Mouse (Mus musculus): ENCODE data around the gene Prelid3b. TPM values are rescaled to one million over a fixed set of nuclear protein-coding genes. Genes with fewer than 3 reads are reported as not detected.

Gene Prelid3b
- polyA plus RNA-seq (2015; fragmentation: Nextera tagmentation; extraction: Ambion mirVana) = 64.9 and 68.9 TPM in 2 replicates

- no peaks in the 10 kb centered on the region for H3K27me3 ChIP-seq (replicated peaks; ENCODE audit: insufficient read depth, low read length)
- peak; percentile 99 for DNase-seq (ENCODE audit: low spot score)
- H3K9me3 ChIP-seq (ENCODE audit: low read length) = no peaks in the 10 kb centered on the region
- peak within 1 kb of the TSS; percentile 79 for H3K4me2 ChIP-seq (replicated peaks; ENCODE audit: low read depth, low read length)
- H3K4me3 ChIP-seq (ENCODE audit: low read depth, low read length) = peak within 1 kb of the TSS; percentile 68
- WGBS = under 1% methylated on average over 49 of the region's 53 CpGs
- ATAC-seq = peak; percentile 98
- peak within 1 kb of the TSS; percentile 79 for H3K9ac ChIP-seq (replicated peaks; ENCODE audit: low read depth)
- no peak for TF ChIP-seq CTCF (IDR thresholded peaks at IDR 0.05)
- no peak for TF ChIP-seq EP300 (IDR thresholded peaks at IDR 0.05)
- peaks cover 6% of the 10 kb centered on the region; the same call in 1 of the 2 replicates for H3K4me1 ChIP-seq (ENCODE audit: insufficient read depth, low read depth, low read length)
- peak within 1 kb of the TSS; percentile 88 for H3K27ac ChIP-seq (ENCODE audit: low read length)
- no peaks in the 10 kb centered on the region for H3K36me3 ChIP-seq (ENCODE audit: insufficient read depth, low read length)
Measured at GRCm38 (mm10) chr2:174472818-174473549, at the start of gene Prelid3b. Prelid3b (minus strand) TSS chr2:174473081.

GRCm38 (mm10) chr2:174522134-174522533, 49.3 kb upstream of the Prelid3b start:
- Histone ChIP-seq H3K9ac (replicated peaks; ENCODE audit: low read depth) (no peak overlapping the region), H3K27me3 (replicated peaks; ENCODE audit: insufficient read depth, low read length) (no peaks in the 10 kb centered on the region), H3K27ac (ENCODE audit: low read length) (no peak overlapping the region), H3K4me2 (replicated peaks; ENCODE audit: low read depth, low read length) (no peak overlapping the region), H3K36me3 (ENCODE audit: insufficient read depth, low read length) (no peaks in the 10 kb centered on the region), H3K4me1 (ENCODE audit: insufficient read depth, low read depth, low read length) (no peaks in the 10 kb centered on the region), H3K9me3 (ENCODE audit: low read length) (no peaks in the 10 kb centered on the region), H3K4me3 (ENCODE audit: low read depth, low read length) (no peak overlapping the region)
- ATAC-seq (no peak), DNase-seq (ENCODE audit: low spot score) (no peak)
- TF ChIP-seq CTCF (IDR thresholded peaks at IDR 0.05) = no peak
- TF ChIP-seq EP300 (IDR thresholded peaks at IDR 0.05) = no peak
- WGBS = 70% methylated on average over 3 of the region's 3 CpGs

- ATAC-seq = peak; percentile 35; the same call in 1 of the 2 replicates
- H3K9ac ChIP-seq (replicated peaks; ENCODE audit: low read depth) = no peak overlapping the region
- WGBS = 55% methylated on average over 8 of the region's 8 CpGs
- H3K4me1 ChIP-seq (ENCODE audit: insufficient read depth, low read depth, low read length) = no peaks in the 10 kb centered on the region
- no peaks in the 10 kb centered on the region for H3K27me3 ChIP-seq (replicated peaks; ENCODE audit: insufficient read depth, low read length)
- H3K27ac ChIP-seq (ENCODE audit: low read length) = no peak overlapping the region
- no peak overlapping the region for H3K4me3 ChIP-seq (ENCODE audit: low read depth, low read length)
- DNase-seq (ENCODE audit: low spot score) = peak; percentile 44
- no peaks in the 10 kb centered on the region for H3K9me3 ChIP-seq (ENCODE audit: low read length)
- TF ChIP-seq CTCF (IDR thresholded peaks at IDR 0.05) = no peak
- no peaks in the 10 kb centered on the region for H3K36me3 ChIP-seq (ENCODE audit: insufficient read depth, low read length)
- no peak overlapping the region for H3K4me2 ChIP-seq (replicated peaks; ENCODE audit: low read depth, low read length)
Measured at GRCm38 (mm10) chr2:174517141-174518079, 44.5 kb upstream of the Prelid3b start.

GRCm38 (mm10) chr2:174514887-174515286, 42.0 kb upstream of the Prelid3b start:
- H3K9me3 ChIP-seq (ENCODE audit: low read length) = no peaks in the 10 kb centered on the region
- no peak overlapping the region for H3K4me2 ChIP-seq (replicated peaks; ENCODE audit: low read depth, low read length)
- ATAC-seq = 0 out of 2 replicates have a peak, but pooled peaks have one; percentile 32
- peak; percentile 62 for DNase-seq (ENCODE audit: low spot score)
- TF ChIP-seq CTCF (IDR thresholded peaks at IDR 0.05) = no peak
- no peak for TF ChIP-seq EP300 (IDR thresholded peaks at IDR 0.05)
- no peak overlapping the region for H3K4me3 ChIP-seq (ENCODE audit: low read depth, low read length)
- WGBS = 51% methylated on average over 4 of the region's 4 CpGs
- H3K36me3 ChIP-seq (ENCODE audit: insufficient read depth, low read length) = no peaks in the 10 kb centered on the region
- H3K27me3 ChIP-seq (replicated peaks; ENCODE audit: insufficient read depth, low read length) = no peaks in the 10 kb centered on the region
- H3K27ac ChIP-seq (ENCODE audit: low read length) = no peak overlapping the region
- no peaks in the 10 kb centered on the region for H3K4me1 ChIP-seq (ENCODE audit: insufficient read depth, low read depth, low read length)
- no peak overlapping the region for H3K9ac ChIP-seq (replicated peaks; ENCODE audit: low read depth)

GRCm38 (mm10) chr2:174513827-174514226, 40.9 kb upstream of the Prelid3b start:
- WGBS = 60% methylated on average over 5 of the region's 5 CpGs
- Histone ChIP-seq H3K4me3 (ENCODE audit: low read depth, low read length) (no peak overlapping the region), H3K4me2 (replicated peaks; ENCODE audit: low read depth, low read length) (no peak overlapping the region), H3K9me3 (ENCODE audit: low read length) (no peaks in the 10 kb centered on the region), H3K27ac (ENCODE audit: low read length) (peak overlapping the region; percentile 9; the same call in 1 of the 2 replicates), H3K9ac (replicated peaks; ENCODE audit: low read depth) (no peak overlapping the region), H3K4me1 (ENCODE audit: insufficient read depth, low read depth, low read length) (no peaks in the 10 kb centered on the region), H3K27me3 (replicated peaks; ENCODE audit: insufficient read depth, low read length) (no peaks in the 10 kb centered on the region), H3K36me3 (ENCODE audit: insufficient read depth, low read length) (no peaks in the 10 kb centered on the region)
- DNase-seq (ENCODE audit: low spot score) = peak; percentile 75
- TF ChIP-seq CTCF (IDR thresholded peaks at IDR 0.05) = no peak
- peak; percentile 60 for TF ChIP-seq EP300 (IDR thresholded peaks at IDR 0.05)
- ATAC-seq = peak; percentile 87

GRCm38 (mm10) chr2:174509825-174510224, 36.9 kb upstream of the Prelid3b start:
- DNase-seq (ENCODE audit: low spot score) (no peak), ATAC-seq (no peak)
- TF ChIP-seq EP300 (IDR thresholded peaks at IDR 0.05) (no peak), CTCF (IDR thresholded peaks at IDR 0.05) (no peak)
- H3K4me1 ChIP-seq (ENCODE audit: insufficient read depth, low read depth, low read length) = no peaks in the 10 kb centered on the region
- H3K9me3 ChIP-seq (ENCODE audit: low read length) = no peaks in the 10 kb centered on the region
- 86% methylated on average over 8 of the region's 8 CpGs for WGBS
- no peaks in the 10 kb centered on the region for H3K27me3 ChIP-seq (replicated peaks; ENCODE audit: insufficient read depth, low read length)
- no peak overlapping the region for H3K27ac ChIP-seq (ENCODE audit: low read length)
- H3K4me3 ChIP-seq (ENCODE audit: low read depth, low read length) = no peak overlapping the region
- no peaks in the 10 kb centered on the region for H3K36me3 ChIP-seq (ENCODE audit: insufficient read depth, low read length)
- H3K9ac ChIP-seq (replicated peaks; ENCODE audit: low read depth) = no peak overlapping the region
- H3K4me2 ChIP-seq (replicated peaks; ENCODE audit: low read depth, low read length) = no peak overlapping the region

All from lung, postnatal 0 days (tissue).